Mouse (Mus musculus): ENCODE results near the gene Map3k10.

DNA sequence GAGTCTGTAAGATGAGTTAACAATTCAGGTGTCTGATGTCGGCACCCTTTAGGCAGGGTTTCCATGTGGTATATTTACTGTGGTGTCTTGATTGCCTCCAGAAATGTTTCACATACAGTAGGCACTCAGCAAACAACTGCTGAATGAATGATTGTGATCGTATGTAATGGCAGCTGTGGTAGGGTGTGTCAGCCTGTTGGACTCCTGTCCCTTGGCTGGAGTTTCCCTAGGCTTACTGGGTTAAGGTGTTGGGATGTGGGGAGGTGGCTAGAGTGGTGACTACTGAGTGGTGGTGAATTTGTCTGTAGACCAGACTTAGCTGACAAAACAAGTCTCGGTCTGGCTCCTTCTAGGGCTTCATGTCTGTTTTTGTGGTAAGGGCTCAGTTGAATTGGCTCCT is 64.0 kb downstream of the Map3k10 start:
- TF ChIP-seq CTCF (conservative IDR thresholded peaks at IDR 0.05; ENCODE audit: insufficient read depth, insufficient read length, low read depth, low read length) (no peak), POLR2A (IDR thresholded peaks at IDR 0.05; ENCODE audit: low read depth, low read length) (no peak)

Measured in kidney, adult 2 months (tissue).